Mouse (Mus musculus) lung, embryonic 15.5 days (tissue): ENCODE measurements around the gene Gm648. TPM values are rescaled to one million over a fixed set of nuclear protein-coding genes. Genes with fewer than 3 reads are reported as not detected.

ENCODE experiments used
- microRNA-seq: library from miRNA; unstranded; fragments of <30 nt; microRNA quantifications from one replicate; pipeline ENCODE4, GENCODE M21; 2016
- polyA plus RNA-seq: library from polyadenylated mRNA; unstranded; fragments of >200 nt; fragmentation: Nextera tagmentation; extraction: Ambion mirVana; gene quantifications from 2 replicates; pipeline ENCODE4 v1.2.1, GENCODE M21; 2015

Gm648 gene
- polyA plus RNA-seq, 1 experiment from 2014 or later = 0.14 TPM

Small RNA genes within 50 kb of the gene (microRNA-seq; reads per million reads assigned to microRNA genes)
- gene Mir5116 = not detected

Other genes starting within 250 kb of the Gm648 start
- 7.6 and 8.2 TPM in 2 replicates for gene Zfp449, start 203.2 kb downstream of the Gm648 start, polyA plus RNA-seq
- 7.5 and 7.9 TPM in 2 replicates for gene Smim10l2a, start 175.0 kb downstream of the Gm648 start, polyA plus RNA-seq
- gene Gm2174, start 101.6 kb downstream of the Gm648 start, polyA plus RNA-seq = 1.3 and 3.1 TPM in 2 replicates
- gene Ints6l, start 94.7 kb downstream of the Gm648 start, polyA plus RNA-seq = 26.5 and 26.9 TPM in 2 replicates
- gene Gm10477, start 24.9 kb downstream of the Gm648 start, polyA plus RNA-seq = not detected in 2 replicates
- 25.1 and 26.8 TPM in 2 replicates for gene Mmgt1, start 48.5 kb upstream of the Gm648 start, polyA plus RNA-seq
- 10.4 and 11.8 TPM in 2 replicates for gene Slc9a6, start 60.2 kb upstream of the Gm648 start, polyA plus RNA-seq
- 366 and 418 TPM in 2 replicates for gene Fhl1, start 182.2 kb upstream of the Gm648 start, polyA plus RNA-seq